8 mouse cellular contexts compared by ENCODE assay signal in genomic region chr14:62975046-62975445, GRCm38 (mm10). TPM values are rescaled to one million over a fixed set of nuclear protein-coding genes. Genes with fewer than 3 reads are reported as not detected.
DNase-seq lines count a peak whose midpoint lies in the region; ATAC-seq and TF ChIP-seq lines count a peak whose summit lies in the region.
"Had no signal": no experiment of that assay in that cellular context is flagged by ENCODE, and none has a peak within 500 bp of the region (broad histone marks: within the 10 kb centered on the region; RNA-seq: fewer than 3 reads in every experiment).

No protein-coding gene starts in this region.

- peak; percentile 70 for TF ChIP-seq CTCF in lung, embryonic 14.5 days (IDR thresholded peaks at IDR 0.05; ENCODE audit: low read depth)

- no peak overlapping the region for H3K27ac ChIP-seq in ES-E14 (ENCODE audit: insufficient read depth, low read depth, low read length, poor library complexity, severe bottlenecking)
- no peak overlapping the region for H3K27ac ChIP-seq in lung, embryonic 14.5 days (ENCODE audit: low read depth)
- H3K27ac ChIP-seq: limb, embryonic 12.5 days had no signal

- no peaks in the 10 kb centered on the region for H3K36me3 ChIP-seq in ES-E14 (ENCODE audit: control insufficient read depth, insufficient read depth, low read length, poor library complexity, severe bottlenecking)
- H3K36me3 ChIP-seq in lung, embryonic 14.5 days (ENCODE audit: insufficient read depth), result no peaks in the 10 kb centered on the region
- H3K36me3 ChIP-seq: limb, embryonic 12.5 days had no signal

- 10% methylated on average over 5 of the region's 5 CpGs for WGBS in lung, embryonic 14.5 days

- no peak overlapping the region for H3K9ac ChIP-seq in ES-E14 (ENCODE audit: insufficient read depth, low read depth, low read length, poor library complexity, severe bottlenecking)
- no peak overlapping the region for H3K9ac ChIP-seq in lung, embryonic 14.5 days
- H3K9ac ChIP-seq: limb, embryonic 12.5 days had no signal

- no peak overlapping the region for H3K4me2 ChIP-seq in lung, embryonic 14.5 days
- H3K4me2 ChIP-seq: limb, embryonic 12.5 days had no signal

- ATAC-seq in lung, embryonic 14.5 days (ENCODE audit: insufficient read depth), result no peak

- peak; percentile 64 to 66 for DNase-seq in B cell, adult 2 months
- peak; percentile 33 for DNase-seq in ES-E14 (ENCODE audit: low read depth, low spot score)
- peak; percentile 12 for DNase-seq in cerebellum, adult 11-12 months
- DNase-seq in gastrocnemius, postnatal 25 days, result peak; percentile 30
- DNase-seq in kidney, postnatal 4 days, result peak; percentile 84 to 86
- DNase-seq in lung, embryonic 14.5 days, result peak; percentile 81
- DNase-seq in spleen, postnatal 10 days (ENCODE audit: low spot score in 2 of 2), result peak; percentile 38 to 72

- no peaks in the 10 kb centered on the region for H3K4me1 ChIP-seq in ES-E14 (ENCODE audit: control insufficient read depth in 2 of 2, insufficient read depth in 2 of 2, low read length in 2 of 2, poor library complexity in 1 of 2)
- H3K4me1 ChIP-seq in lung, embryonic 14.5 days (ENCODE audit: insufficient read depth), result no peaks in the 10 kb centered on the region
- H3K4me1 ChIP-seq: limb, embryonic 12.5 days had no signal

- no peaks in the 10 kb centered on the region for H3K27me3 ChIP-seq in lung, embryonic 14.5 days (ENCODE audit: insufficient read depth, low read length)
- H3K27me3 ChIP-seq: limb, embryonic 12.5 days had no signal

- H3K4me3 ChIP-seq in ES-E14 (ENCODE audit: insufficient read depth in 1 of 2, low read depth in 1 of 2, low read length in 2 of 2, poor library complexity in 1 of 2, severe bottlenecking in 1 of 2), result no peak overlapping the region
- no peak overlapping the region for H3K4me3 ChIP-seq in lung, embryonic 14.5 days (ENCODE audit: low read depth, low read length)
- H3K4me3 ChIP-seq: limb, embryonic 12.5 days had no signal

- no peaks in the 10 kb centered on the region for H3K9me3 ChIP-seq in ES-E14 (ENCODE audit: control insufficient read depth, insufficient read depth, low read depth, low read length)
- no peaks in the 10 kb centered on the region for H3K9me3 ChIP-seq in lung, embryonic 14.5 days (ENCODE audit: low read depth, low read length)
- H3K9me3 ChIP-seq: limb, embryonic 12.5 days had no signal

- in situ Hi-C loops in ES-E14 (cut with MboI; ENCODE audit: low sequenced_read_pairs in 2 of 2, unreplicated experiment in 2 of 2), result no loop called here

TF ChIP-seq in ES-E14, 5 proteins besides CTCF, POLR2A, EP300 and RAD21:
- TF ChIP-seq ZNF384 (IDR thresholded peaks at IDR 0.05; ENCODE audit: low read depth, low read length) (no peak), MAFK (IDR thresholded peaks at IDR 0.05; ENCODE audit: insufficient read depth, low read depth, low read length) (0 out of 2 replicates have a peak, but pooled peaks have one; percentile 35), CHD2 (IDR thresholded peaks at IDR 0.05; ENCODE audit: low read depth, low read length) (no peak), HCFC1 (IDR thresholded peaks at IDR 0.05; ENCODE audit: borderline replicate concordance, insufficient read depth, low read length) (no peak), ZC3H11A (IDR thresholded peaks at IDR 0.05; ENCODE audit: borderline replicate concordance, low read depth, low read length) (peak; percentile 65; the same call in 1 of the 2 replicates)

RNA-seq across cellular contexts. Expression of gene Defb48, which starts 9.3 kb away (rescaled TPM):
- not detected in 2 replicates for total RNA-seq in ES-E14 (2012; rRNA removed)
- total RNA-seq in gastrocnemius, postnatal 25 days (2021), result not detected
- polyA plus RNA-seq in lung, embryonic 14.5 days (2014; fragmentation: Nextera tagmentation; extraction: Ambion mirVana), result not detected in 2 replicates
- polyA plus RNA-seq: limb, embryonic 12.5 days had no signal

RNA-seq across cellular contexts. Expression of gene Defb47, which starts 22.8 kb away (rescaled TPM):
- total RNA-seq in ES-E14 (2012; rRNA removed), result not detected in 2 replicates
- total RNA-seq in gastrocnemius, postnatal 25 days (2021), result not detected
- polyA plus RNA-seq in lung, embryonic 14.5 days (2014; fragmentation: Nextera tagmentation; extraction: Ambion mirVana), result not detected in 2 replicates
- polyA plus RNA-seq: limb, embryonic 12.5 days had no signal

RNA-seq across cellular contexts. Expression of gene Defb43, which starts 36.5 kb away (rescaled TPM):
- not detected in 2 replicates for total RNA-seq in ES-E14 (2012; rRNA removed)
- total RNA-seq in gastrocnemius, postnatal 25 days (2021), result not detected
- polyA plus RNA-seq in lung, embryonic 14.5 days (2014; fragmentation: Nextera tagmentation; extraction: Ambion mirVana), result not detected in 2 replicates
- polyA plus RNA-seq: limb, embryonic 12.5 days had no signal

Comparison
In these comparisons a context has a peak if more than half of its experiments do, and no peak if none do; other contexts are left out.
1. DNase-seq: peak in every context shown above with its lines; median percentile 85 in kidney, postnatal 4 days; 81 in lung, embryonic 14.5 days; 65 in B cell, adult 2 months; 55 in spleen, postnatal 10 days; 33 in ES-E14; 30 in gastrocnemius, postnatal 25 days; 12 in cerebellum, adult 11-12 months.